Mouse (Mus musculus) E14TG2a.4 (cell line): ENCODE data around the gene Rpl26.

Experiments used
- CTCF ChIP-seq: conservative IDR thresholded peaks from 2 replicates; pipeline ENCODE4 v1.5.1; 2014; ENCODE audit warnings: low read length
- NANOG ChIP-seq: IDR thresholded peaks from 2 replicates; pipeline ENCODE4 v1.6.1; 2014; ENCODE audit warnings: borderline replicate concordance, low read length, mixed read lengths
- POU5F1 ChIP-seq: IDR thresholded peaks from 2 replicates; pipeline ENCODE4 v1.6.1; 2014; ENCODE audit warnings: low read length, borderline replicate concordance

DNA sequence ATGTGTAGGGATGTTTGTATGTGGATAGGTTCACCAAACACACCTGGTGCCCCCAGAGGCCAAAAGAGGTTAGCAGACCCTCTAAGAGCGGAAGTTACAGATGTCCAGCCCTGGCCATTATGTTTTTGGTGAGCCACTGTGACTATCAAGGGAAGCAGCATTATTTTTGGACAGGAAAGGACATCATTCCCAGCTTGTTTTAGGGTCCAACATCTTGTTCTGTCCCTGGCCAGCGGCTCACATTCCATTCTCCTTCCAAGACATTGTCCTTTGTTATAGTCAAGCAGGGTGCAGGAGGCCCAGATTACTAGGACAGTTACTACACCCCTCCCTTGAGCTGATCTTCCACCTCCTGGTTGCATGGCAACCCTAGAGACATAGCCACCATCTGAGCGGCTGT lies 5.9 kb downstream of the Rpl26 start:
- TF ChIP-seq CTCF (no peak), POU5F1 (no peak), NANOG (no peak)
